Mouse (Mus musculus): ENCODE measurements around the gene Wsb2. TPM values are rescaled to one million over a fixed set of nuclear protein-coding genes. Genes with fewer than 3 reads are reported as not detected.

The Wsb2 gene
- total RNA-seq, 2 experiments from 2014 or later: 407 to 423 TPM

Other genes starting within 250 kb of the Wsb2 start
- 10 to 100 TPM; 81.4 to 81.6 TPM for gene Suds3, start 241.2 kb upstream of the Wsb2 start, total RNA-seq (2021)
- 10 to 100 TPM; 80.6 to 85.3 TPM for gene Taok3, start 237.2 kb upstream of the Wsb2 start, total RNA-seq (2021)
- gene Pebp1, start 69.7 kb upstream of the Wsb2 start, total RNA-seq (2021): 100 to 1,000 TPM; 725 to 728 TPM
- 1 to 10 TPM; 1.9 to 3.1 TPM for gene Vsig10, start 38.2 kb upstream of the Wsb2 start, total RNA-seq (2021)
- 10 to 100 TPM; 20.2 to 26.4 TPM for gene Rfc5, start 31.7 kb downstream of the Wsb2 start, total RNA-seq (2021)
- gene Ksr2, start 56.7 kb downstream of the Wsb2 start, total RNA-seq (2021): 10 to 100 TPM; 23.4 to 24.1 TPM